8 mouse cellular contexts compared by ENCODE assay signal in the genomic region with DNA sequence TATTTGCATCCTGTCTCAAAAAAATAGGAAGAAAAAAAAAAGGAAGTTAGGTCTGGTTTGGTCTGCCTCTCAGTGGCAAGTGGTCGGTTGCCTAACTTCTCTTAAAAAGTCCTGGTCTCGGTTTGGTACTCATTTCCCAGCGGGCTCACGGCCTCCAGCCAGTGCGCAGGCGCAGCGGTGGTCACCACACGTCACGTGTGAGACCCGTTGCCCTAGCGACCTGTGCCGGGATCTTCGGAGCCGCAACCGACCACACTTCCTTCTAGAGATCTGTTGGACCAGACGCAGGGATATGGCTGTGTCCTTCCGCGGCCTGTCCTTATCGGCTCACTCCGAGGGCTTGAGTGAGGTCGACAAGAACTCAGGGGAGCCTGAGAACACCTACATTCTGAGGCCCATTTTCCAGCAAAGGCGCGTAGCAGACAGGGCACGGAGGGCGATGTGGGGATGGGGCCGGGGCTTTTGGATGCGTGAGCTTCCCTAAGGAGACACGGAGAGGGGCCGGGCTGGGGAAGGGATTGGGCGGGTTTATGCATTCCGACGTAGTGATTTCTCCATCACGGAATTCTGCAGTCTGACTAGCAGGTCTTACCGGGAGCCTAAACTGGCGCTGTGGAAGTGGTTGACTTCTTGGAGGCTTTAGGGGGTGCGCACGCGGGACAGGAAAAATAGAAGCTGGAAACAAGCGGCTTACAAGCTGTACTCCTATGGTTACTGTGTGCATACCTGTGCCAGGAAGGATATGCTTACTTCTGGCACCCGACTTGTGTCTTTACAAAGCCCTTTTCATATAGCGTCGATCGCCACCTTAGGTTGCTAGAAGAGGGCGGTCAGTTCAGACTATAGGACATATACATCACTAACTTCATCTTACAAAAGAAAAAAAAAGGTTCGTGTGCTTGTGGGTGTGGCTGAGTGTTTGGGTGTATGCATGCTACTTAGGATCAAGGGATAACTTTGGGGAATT. TPM values are rescaled to one million over a fixed set of nuclear protein-coding genes. Genes with fewer than 3 reads are reported as not detected.
DNase-seq lines count a peak whose midpoint lies in the region; ATAC-seq and TF ChIP-seq lines count a peak whose summit lies in the region.

Tctex1d2 (plus strand) TSS at position 186 of the 967 bp plus-strand sequence.

- no peaks in the 10 kb centered on the region for H3K36me3 ChIP-seq in E14TG2a.4 (ENCODE audit: insufficient read depth, low read length)
- no peaks in the 10 kb centered on the region for H3K36me3 ChIP-seq in forebrain, embryonic 12.5 days (replicated peaks)
- H3K36me3 ChIP-seq in heart, postnatal 0 days (replicated peaks; ENCODE audit: control insufficient read depth, insufficient read depth, low read length) = no peaks in the 10 kb centered on the region
- H3K36me3 ChIP-seq in liver, embryonic 16.5 days (ENCODE audit: control insufficient read depth, insufficient read depth) = no peaks in the 10 kb centered on the region
- H3K36me3 ChIP-seq in neural tube, embryonic 13.5 days = no peaks in the 10 kb centered on the region
- no peaks in the 10 kb centered on the region for H3K36me3 ChIP-seq in testis, adult 2 months (ENCODE audit: control insufficient read depth, insufficient read depth, low read length)

- no peak for TF ChIP-seq EP300 in heart, postnatal 0 days (IDR thresholded peaks at IDR 0.05; ENCODE audit: low read depth)

- H3K9me3 ChIP-seq in E14TG2a.4 (ENCODE audit: low read length) = no peaks in the 10 kb centered on the region
- no peaks in the 10 kb centered on the region for H3K9me3 ChIP-seq in forebrain, embryonic 12.5 days
- no peaks in the 10 kb centered on the region for H3K9me3 ChIP-seq in heart, postnatal 0 days (replicated peaks; ENCODE audit: control insufficient read depth, low read length)
- no peaks in the 10 kb centered on the region for H3K9me3 ChIP-seq in liver, embryonic 16.5 days (replicated peaks; ENCODE audit: control insufficient read depth, low read length)
- H3K9me3 ChIP-seq in neural tube, embryonic 13.5 days = no peaks in the 10 kb centered on the region

- peak; percentile 82 for DNase-seq in c-Kit-positive CD71-positive TER-119-positive erythroid progenitor cells, embryonic 14.5 days (ENCODE audit: low spot score)
- peak; percentile 93 for DNase-seq in heart, postnatal 0 days (ENCODE audit: low spot score)
- DNase-seq in kidney, postnatal 4 days = peak; percentile 96 to 98

- TF ChIP-seq CTCF in E14TG2a.4 (conservative IDR thresholded peaks at IDR 0.05; ENCODE audit: low read length) = no peak
- TF ChIP-seq CTCF in heart, postnatal 0 days (IDR thresholded peaks at IDR 0.05; ENCODE audit: low read depth) = no peak
- TF ChIP-seq CTCF in testis, adult 2 months (IDR thresholded peaks at IDR 0.05; ENCODE audit: control insufficient read depth, insufficient read depth, insufficient replicate concordance, low read depth, low read length) = no peak

- H3K4me1 ChIP-seq in E14TG2a.4 (replicated peaks; ENCODE audit: low read depth, low read length) = peaks cover 18% of the 10 kb centered on the region
- peaks cover 16% of the 10 kb centered on the region for H3K4me1 ChIP-seq in forebrain, embryonic 12.5 days
- H3K4me1 ChIP-seq in heart, postnatal 0 days (ENCODE audit: control insufficient read depth, insufficient read depth) = peaks cover 17% of the 10 kb centered on the region; the same call in 1 of the 2 replicates
- H3K4me1 ChIP-seq in liver, embryonic 16.5 days (ENCODE audit: control insufficient read depth, low read depth, low read length) = peaks cover 13% of the 10 kb centered on the region
- H3K4me1 ChIP-seq in neural tube, embryonic 13.5 days (replicated peaks) = peaks cover 18% of the 10 kb centered on the region
- peaks cover 5% of the 10 kb centered on the region; the same call in 1 of the 2 replicates for H3K4me1 ChIP-seq in testis, adult 2 months (ENCODE audit: control insufficient read depth, insufficient read depth, low read length)

- TF ChIP-seq POLR2A in testis, adult 2 months (IDR thresholded peaks at IDR 0.05; ENCODE audit: control insufficient read depth, low read depth, low read length) = peak; percentile 94

- peak within 1 kb of the TSS; percentile 92 for H3K27ac ChIP-seq in forebrain, embryonic 12.5 days
- H3K27ac ChIP-seq in heart, postnatal 0 days (ENCODE audit: low read depth) = peak within 1 kb of the TSS; percentile 83
- H3K27ac ChIP-seq in liver, embryonic 16.5 days (ENCODE audit: low read length) = peak within 1 kb of the TSS; percentile 59; the same call in 1 of the 2 replicates
- peak within 1 kb of the TSS; percentile 93 for H3K27ac ChIP-seq in neural tube, embryonic 13.5 days (replicated peaks)
- peak within 1 kb of the TSS; percentile 88 for H3K27ac ChIP-seq in testis, adult 2 months (ENCODE audit: control insufficient read depth, insufficient read depth, low read depth, low read length)

- peak; percentile 97 for ATAC-seq in forebrain, embryonic 12.5 days (ENCODE audit: low FRiP score)
- peak; percentile 95 for ATAC-seq in heart, postnatal 0 days (ENCODE audit: insufficient read depth, low read depth)
- ATAC-seq in liver, embryonic 16.5 days (ENCODE audit: low read depth) = peak; percentile 90
- ATAC-seq in neural tube, embryonic 13.5 days (ENCODE audit: low read depth) = peak; percentile 96

- H3K4me3 ChIP-seq in E14TG2a.4 (replicated peaks; ENCODE audit: low read length) = peak within 1 kb of the TSS; percentile 89
- H3K4me3 ChIP-seq in forebrain, embryonic 12.5 days (replicated peaks) = peak within 1 kb of the TSS; percentile 67
- H3K4me3 ChIP-seq in heart, postnatal 0 days (ENCODE audit: low read depth, low read length) = peak within 1 kb of the TSS; percentile 82
- peak within 1 kb of the TSS; percentile 68 for H3K4me3 ChIP-seq in liver, embryonic 16.5 days (ENCODE audit: low read depth, low read length)
- peak within 1 kb of the TSS; percentile 68 for H3K4me3 ChIP-seq in neural tube, embryonic 13.5 days
- H3K4me3 ChIP-seq in testis, adult 2 months (ENCODE audit: control insufficient read depth, low read depth, low read length) = peak within 1 kb of the TSS; percentile 92

- peak within 1 kb of the TSS; percentile 80 for H3K4me2 ChIP-seq in forebrain, embryonic 12.5 days
- H3K4me2 ChIP-seq in heart, postnatal 0 days (ENCODE audit: low read depth, low read length) = peak within 1 kb of the TSS; percentile 95
- peak within 1 kb of the TSS; percentile 93 for H3K4me2 ChIP-seq in liver, embryonic 16.5 days (ENCODE audit: low read depth, low read length)
- peak within 1 kb of the TSS; percentile 76 for H3K4me2 ChIP-seq in neural tube, embryonic 13.5 days

- peak within 1 kb of the TSS; percentile 70 for H3K9ac ChIP-seq in forebrain, embryonic 12.5 days
- H3K9ac ChIP-seq in heart, postnatal 0 days (replicated peaks; ENCODE audit: low read depth, low read length) = peak within 1 kb of the TSS; percentile 59
- peak within 1 kb of the TSS; percentile 61 for H3K9ac ChIP-seq in liver, embryonic 16.5 days (ENCODE audit: low read depth, low read length)
- H3K9ac ChIP-seq in neural tube, embryonic 13.5 days = peak within 1 kb of the TSS; percentile 82

- WGBS in forebrain, embryonic 12.5 days = 1% methylated on average over 45 of the region's 45 CpGs
- 1% methylated on average over 45 of the region's 45 CpGs for WGBS in heart, postnatal 0 days
- 5% methylated on average over 45 of the region's 45 CpGs for WGBS in liver, embryonic 16.5 days (ENCODE audit: insufficient replicate concordance)
- WGBS in neural tube, embryonic 13.5 days = under 1% methylated on average over 45 of the region's 45 CpGs

- H3K27me3 ChIP-seq in E14TG2a.4 (ENCODE audit: insufficient read depth, low read length) = no peaks in the 10 kb centered on the region
- no peaks in the 10 kb centered on the region for H3K27me3 ChIP-seq in forebrain, embryonic 12.5 days
- no peaks in the 10 kb centered on the region for H3K27me3 ChIP-seq in heart, postnatal 0 days (ENCODE audit: control insufficient read depth, insufficient read depth, low read length)
- no peaks in the 10 kb centered on the region for H3K27me3 ChIP-seq in liver, embryonic 16.5 days (ENCODE audit: control insufficient read depth, insufficient read depth, low read depth, low read length)
- no peaks in the 10 kb centered on the region for H3K27me3 ChIP-seq in neural tube, embryonic 13.5 days
- H3K27me3 ChIP-seq in testis, adult 2 months (ENCODE audit: control insufficient read depth, insufficient read depth, low read length) = no peaks in the 10 kb centered on the region

RNA-seq across cellular contexts. Expression of gene Tctex1d2, which starts in this region (rescaled TPM):
- 31.8 and 34.6 TPM in 2 replicates for polyA plus RNA-seq in forebrain, embryonic 12.5 days (2016; fragmentation: Nextera tagmentation; extraction: Ambion mirVana)
- 11.1 and 18.1 TPM in 2 replicates for total RNA-seq in heart, postnatal 0 days (2014; rRNA removed; ENCODE audit: low replicate concordance)
- 26.8 and 30.3 TPM in 2 replicates for polyA plus RNA-seq in heart, postnatal 0 days (2015; fragmentation: Nextera tagmentation; extraction: Ambion mirVana)
- polyA plus RNA-seq in liver, embryonic 16.5 days (2015; fragmentation: Nextera tagmentation; extraction: Ambion mirVana) = 4.8 and 5.0 TPM in 2 replicates
- polyA plus RNA-seq in neural tube, embryonic 13.5 days (2015; fragmentation: Nextera tagmentation; extraction: Ambion mirVana) = 33.2 and 40.3 TPM in 2 replicates
- polyA plus RNA-seq in testis, adult 2 months (2012; rRNA removed) = 169 and 187 TPM in 2 replicates

Comparison
In these comparisons a context has a peak if more than half of its experiments do, and no peak if none do; other contexts are left out.
1. Peak in every context shown above with its lines: DNase-seq, ATAC-seq, H3K4me3 ChIP-seq and H3K27ac ChIP-seq.